Mouse (Mus musculus) left cerebral cortex, postnatal 36 days (tissue): ENCODE results near the gene Tlx1. TPM values are rescaled to one million over a fixed set of nuclear protein-coding genes. Genes with fewer than 3 reads are reported as not detected.

Source experiments
- total RNA-seq, 2 experiments: library from RNA; stranded (reverse); gene quantifications; 2 replicates each; pipeline ENCODE4 v1.2.3; 2021

Gene Tlx1
- total RNA-seq, 2 experiments from 2014 or later, result not detected

Other genes starting within 250 kb of the Tlx1 start
- gene Slf2, start 219.5 kb upstream of the Tlx1 start, total RNA-seq, result 10 to 100 TPM; 26.2 to 44.3 TPM
- gene Sema4g, start 161.6 kb upstream of the Tlx1 start, total RNA-seq, result 10 to 100 TPM; 17.7 to 25.8 TPM
- gene Twnk, start 145.0 kb upstream of the Tlx1 start, total RNA-seq, result 10 to 100 TPM; 12.3 to 14.0 TPM
- 10 to 100 TPM; 36.1 to 47.5 TPM for gene Mrpl43, start 144.2 kb upstream of the Tlx1 start, total RNA-seq
- 10 to 100 TPM; 36.2 to 36.3 TPM for gene Lzts2, start 136.3 kb upstream of the Tlx1 start, total RNA-seq
- gene Pdzd7, start 105.0 kb upstream of the Tlx1 start, total RNA-seq, result 1 to 10 TPM; 3.3 to 5.8 TPM
- 100 to 1,000 TPM; 118 to 119 TPM for gene Sfxn3, start 103.2 kb upstream of the Tlx1 start, total RNA-seq
- 1 to 10 TPM; 3.4 to 4.1 TPM for gene Kazald1, start 75.4 kb upstream of the Tlx1 start, total RNA-seq
- gene Lbx1, start 85.1 kb downstream of the Tlx1 start, total RNA-seq, result not detected
- 100 to 1,000 TPM; 102 to 103 TPM for gene Btrc, start 213.1 kb downstream of the Tlx1 start, total RNA-seq